Mouse (Mus musculus) adrenal gland, postnatal 10 days (tissue): Measurements from ENCODE around the gene Oma1. TPM values are rescaled to one million over a fixed set of nuclear protein-coding genes. Genes with fewer than 3 reads are reported as not detected.

Source experiments
- DNase-seq: peaks from one replicate; pipeline ENCODE4 v3.0.0; 2021; ENCODE audit warnings: mixed read lengths
- total RNA-seq, 2 experiments: library from RNA; stranded (reverse); gene quantifications; 2 replicates each; pipeline ENCODE4 v1.2.3; 2021

The Oma1 gene
- total RNA-seq, 2 experiments from 2014 or later = 13.9 to 15.4 TPM

GRCm38 (mm10) chr4:103358941-103359448 is 45.4 kb downstream of the Oma1 start:
- DNase-seq = no peak

- DNase-seq = no peak
These were observed 68.6 kb downstream of the Oma1 start for GRCm38 (mm10) chr4:103382171-103382570.

GRCm38 (mm10) chr4:103385031-103385430 is 71.4 kb downstream of the Oma1 start:
- peak; percentile 14 for DNase-seq

- DNase-seq = peak; percentile 14
These were observed 72.5 kb downstream of the Oma1 start for GRCm38 (mm10) chr4:103385835-103386787.

- no peak for DNase-seq
These were observed 73.7 kb downstream of the Oma1 start for GRCm38 (mm10) chr4:103387292-103387691.

GRCm38 (mm10) chr4:103388530-103389178 is 75.0 kb downstream of the Oma1 start:
- DNase-seq = no peak

- no peak for DNase-seq
These were observed 76.0 kb downstream of the Oma1 start for GRCm38 (mm10) chr4:103389583-103389982.

GRCm38 (mm10) chr4:103390499-103390898 is 76.9 kb downstream of the Oma1 start:
- no peak for DNase-seq

GRCm38 (mm10) chr4:103395066-103395465 is 81.5 kb downstream of the Oma1 start:
- no peak for DNase-seq

GRCm38 (mm10) chr4:103395905-103396304 is 82.3 kb downstream of the Oma1 start:
- DNase-seq = no peak

GRCm38 (mm10) chr4:103396876-103397275 is 83.3 kb downstream of the Oma1 start:
- no peak for DNase-seq

GRCm38 (mm10) chr4:103402581-103402980 is 89.0 kb downstream of the Oma1 start:
- no peak for DNase-seq

- DNase-seq = no peak
These were observed 91.7 kb downstream of the Oma1 start for GRCm38 (mm10) chr4:103405321-103405720.

GRCm38 (mm10) chr4:103410217-103410799 is 96.7 kb downstream of the Oma1 start:
- no peak for DNase-seq

Other genes starting within 250 kb of the Oma1 start
- 10 to 100 TPM; 50.9 to 67.2 TPM for gene Mier1, start 199.4 kb upstream of the Oma1 start, total RNA-seq
- gene Wdr78, start 199.3 kb upstream of the Oma1 start, total RNA-seq = 1 to 10 TPM; 2.7 to 4.1 TPM
- 10 to 100 TPM; 13.9 to 14.8 TPM for gene Slc35d1, start 98.6 kb upstream of the Oma1 start, total RNA-seq
- not detected for gene 4921539E11Rik, start 22.9 kb upstream of the Oma1 start, total RNA-seq